Mouse (Mus musculus) olfactory bulb, adult 2 months (tissue): ENCODE data around the gene Rabggtb. TPM values are rescaled to one million over a fixed set of nuclear protein-coding genes. Genes with fewer than 3 reads are reported as not detected.
A peak's percentile ranks its signal among the peaks of the same experiment; 100 is the strongest.

Experiments used
- H3K27ac ChIP-seq: fragments of 200-500 bp; 2 replicates; pipeline ENCODE4 v1.5.1; 2012; ENCODE audit warnings: low read depth, low read length; ENCODE audit not compliant: insufficient read depth
- H3K4me1 ChIP-seq: fragments of 200-500 bp; 2 replicates; pipeline ENCODE4 v1.6.1; 2012; ENCODE audit warnings: low read length; ENCODE audit not compliant: control insufficient read depth, insufficient read depth
- H3K4me3 ChIP-seq: fragments of 200-500 bp; 2 replicates; pipeline ENCODE4 v1.5.1; 2012; ENCODE audit warnings: mild to moderate bottlenecking, low read depth, low read length, moderate library complexity; ENCODE audit not compliant: insufficient read depth
- CTCF ChIP-seq: fragments of 200-500 bp; IDR thresholded peaks from 2 replicates; pipeline ENCODE4 v1.5.1; 2012; ENCODE audit warnings: low read depth, mild to moderate bottlenecking, low read length, moderate library complexity; ENCODE audit not compliant: insufficient read depth
- POLR2A ChIP-seq: fragments of 200-500 bp; IDR thresholded peaks from 2 replicates; pipeline ENCODE4 v1.6.1; 2012; ENCODE audit warnings: mild to moderate bottlenecking, low read depth, low read length, moderate library complexity; ENCODE audit not compliant: insufficient read depth
- WGBS: fragments of 180-500 bp; shearing (Covaris S2); methylation state at CpG from one replicate; pipeline ENCODE4 v1.1.7; 2018; 5-methylcytosine and 5-hydroxymethylcytosine counted together
- polyA plus RNA-seq: library from polyadenylated mRNA; stranded (reverse); fragments of >200 nt; gene quantifications from 2 replicates; pipeline ENCODE4 v1.2.4, GENCODE M21; 2012; ENCODE audit warnings: low replicate concordance; ENCODE audit not compliant: missing spikeins, insufficient read depth, insufficient read length

Rabggtb gene
- polyA plus RNA-seq, 1 experiment = not detected

GRCm38 (mm10) chr3:153943901-153944334 is 31.1 kb upstream of the Rabggtb start:
- Histone ChIP-seq H3K4me3 (peak overlapping the region; percentile 64), H3K27ac (peak overlapping the region; percentile 91; the same call in 1 of the 2 replicates), H3K4me1 (no peaks in the 10 kb centered on the region)
- TF ChIP-seq POLR2A = no peak
- TF ChIP-seq CTCF = no peak
- under 1% methylated on average over 19 of the region's 19 CpGs for WGBS

- no peak overlapping the region for H3K27ac ChIP-seq
- H3K4me3 ChIP-seq = no peak overlapping the region
- H3K4me1 ChIP-seq = no peaks in the 10 kb centered on the region
- TF ChIP-seq CTCF (no peak), POLR2A (no peak)
- WGBS = 34% methylated on average over 12 of the region's 12 CpGs
Observed at GRCm38 (mm10) chr3:153943003-153943640, 30.3 kb upstream of the Rabggtb start.

- Histone ChIP-seq H3K4me1 (no peaks in the 10 kb centered on the region), H3K4me3 (no peak overlapping the region), H3K27ac (no peak overlapping the region)
- TF ChIP-seq CTCF (no peak), POLR2A (no peak)
- WGBS = 95% methylated on average over 13 of the region's 13 CpGs
Observed at GRCm38 (mm10) chr3:153941613-153942012, 28.8 kb upstream of the Rabggtb start.

GRCm38 (mm10) chr3:153940486-153940885 is 27.7 kb upstream of the Rabggtb start:
- WGBS = 95% methylated on average over 9 of the region's 9 CpGs

GRCm38 (mm10) chr3:153940021-153940420 is 27.2 kb upstream of the Rabggtb start:
- H3K27ac ChIP-seq = no peak overlapping the region
- peaks cover 3% of the 10 kb centered on the region for H3K4me1 ChIP-seq
- 71% methylated on average over 8 of the region's 8 CpGs for WGBS
- no peak for TF ChIP-seq CTCF
- TF ChIP-seq POLR2A = no peak
- H3K4me3 ChIP-seq = no peak overlapping the region

More at GRCm38 (mm10) chr3:153940486-153940885, 27.7 kb upstream of the Rabggtb start:
- Histone ChIP-seq H3K4me3 (no peak overlapping the region), H3K4me1 (peaks cover 3% of the 10 kb centered on the region), H3K27ac (no peak overlapping the region)
- TF ChIP-seq POLR2A (no peak), CTCF (no peak)

- TF ChIP-seq POLR2A (no peak), CTCF (no peak)
- WGBS = 96% methylated on average over 17 of the region's 17 CpGs
Observed at GRCm38 (mm10) chr3:153937116-153937810, 24.5 kb upstream of the Rabggtb start.

GRCm38 (mm10) chr3:153935878-153936277 is 23.1 kb upstream of the Rabggtb start:
- H3K4me1 ChIP-seq = peaks cover 3% of the 10 kb centered on the region
- H3K4me3 ChIP-seq = no peak overlapping the region
- 42% methylated on average over 9 of the region's 9 CpGs for WGBS
- TF ChIP-seq POLR2A (no peak), CTCF (no peak)
- H3K27ac ChIP-seq = peak overlapping the region; percentile 91

More at GRCm38 (mm10) chr3:153937116-153937810, 24.5 kb upstream of the Rabggtb start:
- H3K27ac ChIP-seq = no peak overlapping the region
- H3K4me1 ChIP-seq = peaks cover 3% of the 10 kb centered on the region
- H3K4me3 ChIP-seq = no peak overlapping the region

- Histone ChIP-seq H3K4me3 (no peak overlapping the region), H3K27ac (no peak overlapping the region), H3K4me1 (peaks cover 3% of the 10 kb centered on the region)
- TF ChIP-seq POLR2A = no peak
- TF ChIP-seq CTCF = no peak
- 95% methylated on average over 5 of the region's 5 CpGs for WGBS
Observed at GRCm38 (mm10) chr3:153932461-153932860, 19.7 kb upstream of the Rabggtb start.

GRCm38 (mm10) chr3:153929526-153929925 is 16.7 kb upstream of the Rabggtb start:
- no peak for TF ChIP-seq POLR2A
- no peak for TF ChIP-seq CTCF
- Histone ChIP-seq H3K4me1 (no peaks in the 10 kb centered on the region), H3K4me3 (no peak overlapping the region), H3K27ac (no peak overlapping the region)
- whole genome bisulfite sequencing = 95% methylated on average over 11 of the region's 11 CpGs
